In the genomic region with DNA sequence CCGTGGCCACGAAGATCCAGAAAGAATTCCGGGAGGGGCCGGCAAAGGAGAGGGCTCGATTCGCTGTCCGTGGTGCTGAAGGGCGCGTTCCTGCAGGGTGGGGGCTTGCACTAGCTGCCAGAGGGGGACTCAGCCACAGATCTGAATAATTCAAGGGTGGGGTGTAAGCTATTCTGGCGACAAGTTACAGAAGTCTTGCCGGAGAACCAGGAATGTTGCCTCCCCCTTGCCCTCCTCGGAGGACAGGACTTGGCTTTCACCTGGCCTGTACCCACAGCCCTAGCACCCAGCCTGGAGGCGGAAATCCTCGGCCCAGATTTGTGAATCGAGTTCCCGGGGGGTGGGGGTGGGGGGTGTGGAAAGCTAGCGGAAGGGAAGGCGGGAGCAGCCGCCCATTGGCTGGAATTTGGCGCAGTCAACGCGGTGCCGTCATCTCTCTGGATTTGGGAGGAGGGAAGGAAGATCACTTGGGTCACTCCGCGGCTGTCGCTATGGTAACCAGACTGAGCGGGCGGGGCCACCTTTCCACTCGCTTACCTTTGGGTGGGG, we compare ENCODE assay signal across 8 mouse cellular contexts. TPM values are rescaled to one million over a fixed set of nuclear protein-coding genes. Genes with fewer than 3 reads are reported as not detected.
DNase-seq lines count a peak whose midpoint lies in the region; ATAC-seq lines count a peak whose summit lies in the region.

No protein-coding gene starts in this region.

- H3K27me3 ChIP-seq in hindbrain, embryonic 14.5 days (ENCODE audit: control insufficient read depth, insufficient read depth, low read length): no peaks in the 10 kb centered on the region

- peak; percentile 67 for DNase-seq in WW6 (ENCODE audit: low read depth, low spot score)
- peak; percentile 98 for DNase-seq in cerebellum, adult 9-10 months
- peak; percentile 85 to 96 for DNase-seq in frontal cortex, adult 2 months (ENCODE audit: extremely low spot score in 1 of 2, low spot score in 1 of 2)
- peak; percentile 91 for DNase-seq in hindbrain, embryonic 14.5 days (ENCODE audit: low spot score)
- DNase-seq in layer of hippocampus, postnatal 36 days: peak; percentile 88 to 89
- peak; percentile 60 for DNase-seq in lung, postnatal 14 days
- DNase-seq in right cerebral cortex, adult 18-20 months: peak; percentile 95

- peak overlapping the region; percentile 98 for H3K9ac ChIP-seq in hindbrain, embryonic 14.5 days

- H3K27ac ChIP-seq in hindbrain, embryonic 14.5 days: peak overlapping the region; percentile 70

- no peaks in the 10 kb centered on the region for H3K9me3 ChIP-seq in hindbrain, embryonic 14.5 days (ENCODE audit: control insufficient read depth, low read length)

- ATAC-seq in hindbrain, embryonic 14.5 days (ENCODE audit: low FRiP score): peak; percentile 68
- ATAC-seq in activated CD4-positive, CD25-positive, alpha-beta regulatory T cell, adult 4 months: no peak

- H3K4me2 ChIP-seq in hindbrain, embryonic 14.5 days (replicated peaks): peak overlapping the region; percentile 57

- WGBS in hindbrain, embryonic 14.5 days: 1% methylated on average over 29 of the region's 29 CpGs

- H3K4me3 ChIP-seq in hindbrain, embryonic 14.5 days (replicated peaks; ENCODE audit: low read length): peak overlapping the region; percentile 89

- H3K4me1 ChIP-seq in hindbrain, embryonic 14.5 days (replicated peaks; ENCODE audit: control insufficient read depth, insufficient read depth, low read length): peaks cover 33% of the 10 kb centered on the region

- no peaks in the 10 kb centered on the region for H3K36me3 ChIP-seq in hindbrain, embryonic 14.5 days (replicated peaks; ENCODE audit: control insufficient read depth, insufficient read depth)

RNA-seq across cellular contexts. Expression of a gene that starts 3.5 kb away (rescaled TPM):
- 224 and 291 TPM in 2 replicates for polyA plus RNA-seq in frontal cortex, adult 2 months (2012; rRNA removed)
- 23.3 and 27.4 TPM in 2 replicates for polyA plus RNA-seq in hindbrain, embryonic 14.5 days (2014; fragmentation: Nextera tagmentation; extraction: Ambion mirVana)
- 100 to 1,000 TPM; 194 to 207 TPM for total RNA-seq in layer of hippocampus, postnatal 36 days (2021)
- polyA plus RNA-seq in activated CD4-positive, CD25-positive, alpha-beta regulatory T cell, adult 4 months (2017; shearing (Covaris generic)): not detected

RNA-seq across cellular contexts. Expression of a gene that starts 27.0 kb away (rescaled TPM):
- polyA plus RNA-seq in frontal cortex, adult 2 months (2012; rRNA removed): not detected in 2 replicates
- 5.2 and 5.8 TPM in 2 replicates for polyA plus RNA-seq in hindbrain, embryonic 14.5 days (2014; fragmentation: Nextera tagmentation; extraction: Ambion mirVana)
- total RNA-seq in layer of hippocampus, postnatal 36 days (2021): not detected
- not detected for polyA plus RNA-seq in activated CD4-positive, CD25-positive, alpha-beta regulatory T cell, adult 4 months (2017; shearing (Covaris generic))

RNA-seq across cellular contexts. Expression of a gene that starts 34.7 kb away (rescaled TPM):
- 0.36 and 0.48 TPM in 2 replicates for polyA plus RNA-seq in frontal cortex, adult 2 months (2012; rRNA removed)
- polyA plus RNA-seq in hindbrain, embryonic 14.5 days (2014; fragmentation: Nextera tagmentation; extraction: Ambion mirVana): 2.0 and 2.1 TPM in 2 replicates
- total RNA-seq in layer of hippocampus, postnatal 36 days (2021): not detected
- not detected for polyA plus RNA-seq in activated CD4-positive, CD25-positive, alpha-beta regulatory T cell, adult 4 months (2017; shearing (Covaris generic))

Comparison
In these comparisons a context has a peak if more than half of its experiments do, and no peak if none do; other contexts are left out.
1. RNA of a gene that starts 3.5 kb away (polyA plus RNA-seq): 224 to 291 TPM in frontal cortex, adult 2 months and 23.3 to 27.4 TPM in hindbrain, embryonic 14.5 days; not detected in activated CD4-positive, CD25-positive, alpha-beta regulatory T cell, adult 4 months; every median in the first group is over 10 times any median in the second.
2. Peak in every context shown above with its lines, with median percentiles within 50 percentile points of each other: DNase-seq.